Mouse (Mus musculus): ENCODE measurements around the gene Micu1. TPM values are rescaled to one million over a fixed set of nuclear protein-coding genes. Genes with fewer than 3 reads are reported as not detected.

The Micu1 gene
- 13.9 TPM for polyA plus RNA-seq (2014; fragmentation: Illumina TruSeq; extraction: RNeasy Lipid Tissue Mini Kit (QIAGEN cat#74804); ENCODE audit: low read depth, low replicate concordance)

DNA sequence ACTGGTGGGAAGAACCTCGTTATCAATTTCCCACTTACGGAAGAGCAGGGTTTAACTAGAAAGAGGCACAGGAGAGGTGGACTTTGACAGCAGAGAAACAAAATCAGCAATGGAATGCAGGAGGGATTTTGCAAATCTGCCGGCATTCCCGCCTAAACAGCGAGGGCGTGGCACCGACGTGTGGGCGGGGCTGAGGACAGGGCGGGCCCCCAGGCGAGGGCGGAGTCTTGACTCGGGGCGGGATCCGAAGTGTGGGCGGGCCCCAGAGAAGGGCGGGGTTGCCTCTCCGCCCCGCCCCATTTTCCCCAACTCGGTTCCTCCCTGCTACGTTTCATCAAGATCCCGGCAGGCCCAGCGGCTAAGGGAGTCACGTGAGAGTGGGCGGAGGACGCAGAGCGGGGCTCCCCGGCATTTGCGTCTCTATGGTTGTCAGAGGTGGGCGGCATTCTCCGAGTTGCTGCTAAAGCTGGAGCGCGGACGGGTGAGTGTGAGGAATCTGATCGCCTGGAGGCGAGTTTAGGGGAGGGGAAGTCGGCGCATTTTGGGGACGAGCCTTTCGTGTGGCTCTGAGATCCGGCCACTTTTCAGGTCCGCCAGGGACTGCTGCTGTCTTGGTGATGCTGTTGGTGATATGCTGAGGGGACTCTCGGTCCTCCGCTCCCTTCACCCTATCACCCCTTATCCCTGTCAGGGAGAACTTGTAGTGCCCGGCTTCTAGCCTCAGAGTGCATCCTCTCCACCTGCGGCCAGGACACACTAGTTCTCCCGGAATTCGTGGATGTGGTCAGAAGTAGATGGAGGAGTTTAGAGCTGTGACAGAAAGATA is at the start of gene Micu1:
Gene Micu1, plus strand, starts transcription at position 271 of the 826 bp plus-strand sequence.

GRCm38 (mm10) chr10:59879255-59880028 is 177.2 kb downstream of the Micu1 start, which contains the start of gene Dnajb12:
Gene Dnajb12, plus strand, starts transcription at chr10:59879556.

Other genes starting within 250 kb of the Micu1 start
- not detected for gene Gm10322, start 86.4 kb upstream of the Micu1 start, polyA plus RNA-seq (2014; fragmentation: Illumina TruSeq; extraction: RNeasy Lipid Tissue Mini Kit (QIAGEN cat#74804); ENCODE audit: low read depth, low replicate concordance)
- gene Mcu, start 85.8 kb upstream of the Micu1 start, polyA plus RNA-seq (2014; fragmentation: Illumina TruSeq; extraction: RNeasy Lipid Tissue Mini Kit (QIAGEN cat#74804); ENCODE audit: low read depth, low replicate concordance), result 13.7 TPM
- gene Dnajb12, start 177.1 kb downstream of the Micu1 start, polyA plus RNA-seq (2014; fragmentation: Illumina TruSeq; extraction: RNeasy Lipid Tissue Mini Kit (QIAGEN cat#74804); ENCODE audit: low read depth, low replicate concordance), result 26.8 TPM
- 69.6 TPM for gene Ddit4, start 249.4 kb downstream of the Micu1 start, polyA plus RNA-seq (2014; fragmentation: Illumina TruSeq; extraction: RNeasy Lipid Tissue Mini Kit (QIAGEN cat#74804); ENCODE audit: low read depth, low replicate concordance)